Mouse (Mus musculus): Measurements from ENCODE around the gene Dpp8.
"Not testable (repeated sequence)": the region's sequence is repeated elsewhere in the genome, so short reads cannot be mapped to it uniquely, and the experiment has no call there.

The Dpp8 gene

DNA sequence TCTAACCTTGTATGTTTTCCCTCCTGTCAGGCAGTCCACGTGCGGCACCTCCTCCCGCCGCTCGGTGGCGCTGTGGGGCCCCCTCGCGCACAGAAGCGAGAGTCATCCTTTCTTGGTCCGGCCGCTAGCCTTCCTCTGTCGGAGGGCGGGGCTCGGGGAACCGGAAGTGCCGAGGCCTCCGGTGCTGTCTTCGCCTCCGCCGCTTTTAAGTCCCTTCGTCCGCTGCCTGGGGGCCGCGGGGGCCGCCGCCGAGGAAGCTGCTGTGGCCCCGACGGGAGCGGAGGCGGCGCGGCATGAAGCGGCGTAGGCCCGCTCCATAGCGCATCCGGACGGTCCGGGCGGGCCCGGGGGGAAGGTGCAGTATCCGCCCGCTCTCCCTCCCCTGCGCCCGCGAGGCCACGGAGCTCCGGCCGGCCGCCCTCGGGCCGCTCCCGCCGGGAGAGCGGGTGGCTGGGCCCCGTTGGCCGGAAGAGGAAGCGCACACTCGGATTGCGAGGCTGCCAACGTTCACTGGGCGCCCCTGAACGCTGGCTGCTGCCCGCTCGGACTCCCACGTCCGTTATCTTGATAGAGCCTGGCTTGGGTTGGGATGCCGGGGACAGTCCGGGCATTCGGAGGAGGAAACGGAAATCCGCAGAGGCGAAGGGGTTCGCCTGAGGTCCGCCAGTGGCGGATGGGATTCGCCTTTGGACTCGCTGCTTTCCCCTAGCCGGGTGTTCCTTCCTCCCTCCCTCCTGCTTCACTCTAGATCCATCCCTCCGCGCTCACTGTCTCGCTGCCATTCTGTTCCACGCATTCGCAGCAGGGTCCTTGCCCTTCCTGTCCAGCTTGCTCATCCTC is at the start of gene Dpp8:
Gene Dpp8, plus strand, starts transcription at position 146 of the 840 bp plus-strand sequence.
- DNase-seq, result peak; percentile 92

GRCm38 (mm10) chr9:64985037-64985794 is 47.0 kb upstream of the Dpp8 start:
- DNase-seq, result no peak

DNA sequence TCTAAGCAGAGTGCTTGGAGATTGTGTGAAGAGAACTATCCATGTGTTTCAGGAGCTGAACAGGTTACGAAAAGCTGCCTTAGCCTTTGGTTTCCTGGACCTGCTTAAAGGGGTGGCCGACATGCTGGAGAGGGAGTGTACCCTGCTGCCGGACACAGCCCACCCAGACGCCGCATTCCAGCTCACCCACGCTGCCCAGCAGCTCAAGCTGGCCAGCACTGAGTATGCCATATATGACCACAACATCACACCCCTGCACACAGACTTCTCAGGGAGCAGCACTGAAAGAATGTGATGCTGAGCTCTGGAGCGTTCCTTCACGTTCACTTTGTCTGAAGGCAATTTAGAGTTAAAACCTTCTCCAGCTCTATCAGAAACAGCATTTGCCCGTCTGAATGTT is 46.4 kb upstream of the Dpp8 start:
- DNase-seq, result no peak

DNA sequence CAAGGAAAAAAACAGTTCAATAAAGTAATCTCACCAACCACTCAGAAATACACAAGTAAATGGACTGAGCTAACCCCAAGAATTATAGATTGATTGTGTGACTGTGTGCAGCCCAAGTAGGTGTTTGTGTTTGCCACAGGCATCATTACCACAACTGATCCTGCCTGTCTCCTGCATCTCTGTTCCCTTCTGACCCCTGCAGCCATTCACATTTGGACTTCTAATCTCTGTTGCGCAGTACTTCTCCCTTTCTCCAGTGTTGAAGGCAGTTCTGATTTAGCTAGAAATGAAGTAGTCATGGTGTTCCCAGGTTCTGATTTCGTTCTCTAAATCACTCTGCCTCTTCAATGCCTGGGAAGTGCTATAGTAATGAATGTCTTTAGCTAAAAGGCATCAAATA is 44.6 kb upstream of the Dpp8 start:
- DNase-seq, result no peak

- DNase-seq, result no peak
These were observed 43.8 kb upstream of the Dpp8 start for GRCm38 (mm10) chr9:64988443-64988842.

GRCm38 (mm10) chr9:64990291-64990690 is 41.9 kb upstream of the Dpp8 start:
- DNase-seq, result no peak

DNA sequence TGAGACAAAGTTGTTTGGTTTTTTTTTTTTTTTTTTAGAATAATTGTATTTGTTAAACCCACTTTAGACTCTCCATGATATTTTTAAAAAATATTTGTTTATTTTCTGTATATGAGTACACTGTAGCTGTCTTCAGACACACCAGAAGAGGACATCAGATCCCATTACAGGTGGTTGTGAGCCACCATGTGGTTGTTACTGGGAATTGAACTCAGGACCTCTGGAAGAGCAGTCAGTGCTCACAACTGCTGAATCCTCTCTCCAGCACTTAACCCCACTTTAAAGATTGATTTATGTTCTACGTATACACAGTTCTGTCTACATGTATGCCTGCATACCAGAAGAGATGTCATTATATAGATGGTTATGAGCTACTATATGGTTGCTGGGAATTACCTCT is 36.8 kb upstream of the Dpp8 start:
- not testable (repeated sequence) for DNase-seq

GRCm38 (mm10) chr9:65001481-65001880 is 30.7 kb upstream of the Dpp8 start:
- no peak for DNase-seq

GRCm38 (mm10) chr9:65005737-65006136 is 26.5 kb upstream of the Dpp8 start:
- no peak for DNase-seq

GRCm38 (mm10) chr9:65010632-65011031 is 21.6 kb upstream of the Dpp8 start:
- DNase-seq, result no peak

- DNase-seq, result no peak
These were observed 20.9 kb upstream of the Dpp8 start for GRCm38 (mm10) chr9:65011304-65011703.

DNA sequence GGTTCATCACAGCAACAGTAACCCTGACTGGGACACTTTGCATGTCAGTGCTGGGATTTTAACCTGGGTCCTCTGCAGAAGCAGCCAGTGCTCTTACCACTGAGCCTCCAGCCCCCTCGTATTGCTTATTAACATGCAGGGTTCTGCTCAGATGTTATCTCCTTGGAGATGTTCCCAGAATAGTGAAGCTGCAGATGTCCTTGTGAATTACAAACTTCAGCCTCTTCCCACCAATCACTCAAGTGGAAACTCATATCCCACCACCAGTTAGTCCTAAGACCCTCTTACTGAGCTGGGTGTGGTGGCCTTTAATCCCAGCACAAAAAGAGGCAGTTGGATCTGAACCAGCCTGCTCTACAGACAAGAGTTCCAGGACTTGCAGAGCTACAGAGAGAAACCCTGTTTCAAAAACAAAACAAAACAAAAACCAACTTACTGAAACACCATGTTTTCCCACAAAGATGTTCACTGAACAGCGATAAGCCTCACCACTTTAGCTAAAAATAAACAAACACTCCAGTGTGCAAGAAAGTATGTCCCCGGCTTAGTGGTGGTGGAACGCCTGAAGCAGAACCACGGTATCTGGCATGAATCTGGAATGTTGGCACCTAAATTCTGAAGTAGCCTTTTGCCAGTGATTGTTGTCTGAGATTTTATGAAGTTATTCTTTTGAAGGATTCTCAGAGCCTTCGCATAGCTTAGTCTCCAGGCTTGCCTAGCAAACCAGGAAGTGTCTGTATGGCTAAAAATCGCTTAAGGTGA is 16.6 kb upstream of the Dpp8 start:
- DNase-seq, result no peak

GRCm38 (mm10) chr9:65016241-65016977 is 15.8 kb upstream of the Dpp8 start:
- no peak for DNase-seq

DNA sequence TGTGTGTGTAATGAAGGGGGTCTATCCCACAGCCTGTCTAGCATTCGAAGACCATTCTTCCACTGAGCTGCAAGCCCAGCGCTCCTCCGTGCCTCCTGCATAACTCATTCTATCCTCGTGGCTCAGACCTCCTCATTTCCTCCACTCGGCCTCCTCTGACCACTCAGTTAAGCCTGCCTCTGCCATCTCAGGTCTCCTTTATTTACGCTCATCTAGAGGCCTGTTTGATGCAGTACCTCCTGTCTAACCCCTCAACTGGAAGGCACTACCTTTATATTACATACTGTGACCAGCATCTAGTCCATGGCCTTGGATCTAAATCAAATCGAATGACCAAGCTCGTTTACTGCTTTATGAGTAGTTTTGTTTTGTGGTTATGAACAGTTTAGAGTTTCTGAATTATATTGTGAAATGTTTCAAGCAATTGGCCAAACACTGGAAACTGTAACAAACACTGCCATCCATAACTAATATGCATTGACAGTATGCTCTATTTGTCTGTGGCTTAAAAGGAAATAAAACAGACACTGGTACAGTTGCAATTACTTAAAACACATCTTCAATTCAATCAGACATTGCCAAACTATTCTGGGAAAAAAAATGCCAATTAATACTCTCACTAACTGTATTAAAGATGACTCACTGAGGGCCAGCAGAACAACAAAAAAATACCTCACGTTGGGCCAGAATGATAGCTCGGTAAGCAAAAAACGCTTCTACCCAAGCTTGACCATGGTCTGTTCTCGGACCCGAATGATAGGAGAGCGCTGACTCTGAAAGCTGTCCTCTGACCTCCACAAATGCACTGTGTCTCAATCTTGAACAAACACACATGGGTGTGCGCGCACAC is 15.0 kb upstream of the Dpp8 start:
- no peak for DNase-seq

GRCm38 (mm10) chr9:65017896-65018295 is 14.3 kb upstream of the Dpp8 start:
- no peak for DNase-seq

DNA sequence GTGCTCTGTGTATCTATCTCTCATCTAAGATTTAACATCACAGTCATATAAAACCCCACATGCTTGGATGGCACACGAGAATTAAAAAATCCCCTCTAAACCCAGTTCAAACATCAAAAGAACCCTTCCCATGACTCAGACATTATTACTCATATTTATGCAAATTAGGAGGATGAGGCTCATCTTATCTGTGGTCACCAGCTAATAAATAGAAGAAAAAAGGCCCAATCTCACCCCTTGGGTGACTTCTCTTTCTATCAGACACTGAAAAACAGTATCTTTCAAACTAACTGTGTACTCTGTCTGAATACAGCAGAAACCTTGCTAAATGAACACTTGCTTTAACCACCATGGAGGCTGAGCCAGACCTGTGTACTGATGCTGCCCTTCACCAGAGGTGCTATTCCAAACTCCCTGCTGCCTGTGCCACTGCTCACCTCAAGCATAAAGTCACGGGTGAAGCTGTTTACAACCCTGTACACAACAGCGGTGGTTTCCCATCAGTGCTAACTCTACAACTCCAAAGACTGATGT is 13.6 kb upstream of the Dpp8 start:
- no peak for DNase-seq

DNA sequence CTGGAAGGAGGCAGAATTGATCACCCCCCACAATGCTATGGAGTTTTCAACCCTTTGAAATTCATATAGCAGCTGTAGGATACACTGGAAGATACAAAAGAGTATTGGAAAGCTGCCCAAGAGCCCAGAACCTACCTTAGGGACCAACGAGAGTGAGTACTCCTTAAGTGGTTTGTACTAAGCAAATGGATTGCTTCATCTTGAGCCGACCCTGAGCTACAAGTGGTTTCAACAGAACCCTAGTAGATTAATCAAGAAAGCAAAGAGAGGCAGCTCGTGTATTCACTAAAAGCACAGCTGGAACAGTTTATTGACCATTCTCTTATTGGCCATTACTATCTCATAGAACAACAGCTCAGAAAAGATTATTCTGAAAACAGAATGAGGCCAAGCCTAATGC is 13.1 kb upstream of the Dpp8 start:
- no peak for DNase-seq

- DNase-seq, result no peak
These were observed 12.1 kb upstream of the Dpp8 start for GRCm38 (mm10) chr9:65020128-65020527.

DNA sequence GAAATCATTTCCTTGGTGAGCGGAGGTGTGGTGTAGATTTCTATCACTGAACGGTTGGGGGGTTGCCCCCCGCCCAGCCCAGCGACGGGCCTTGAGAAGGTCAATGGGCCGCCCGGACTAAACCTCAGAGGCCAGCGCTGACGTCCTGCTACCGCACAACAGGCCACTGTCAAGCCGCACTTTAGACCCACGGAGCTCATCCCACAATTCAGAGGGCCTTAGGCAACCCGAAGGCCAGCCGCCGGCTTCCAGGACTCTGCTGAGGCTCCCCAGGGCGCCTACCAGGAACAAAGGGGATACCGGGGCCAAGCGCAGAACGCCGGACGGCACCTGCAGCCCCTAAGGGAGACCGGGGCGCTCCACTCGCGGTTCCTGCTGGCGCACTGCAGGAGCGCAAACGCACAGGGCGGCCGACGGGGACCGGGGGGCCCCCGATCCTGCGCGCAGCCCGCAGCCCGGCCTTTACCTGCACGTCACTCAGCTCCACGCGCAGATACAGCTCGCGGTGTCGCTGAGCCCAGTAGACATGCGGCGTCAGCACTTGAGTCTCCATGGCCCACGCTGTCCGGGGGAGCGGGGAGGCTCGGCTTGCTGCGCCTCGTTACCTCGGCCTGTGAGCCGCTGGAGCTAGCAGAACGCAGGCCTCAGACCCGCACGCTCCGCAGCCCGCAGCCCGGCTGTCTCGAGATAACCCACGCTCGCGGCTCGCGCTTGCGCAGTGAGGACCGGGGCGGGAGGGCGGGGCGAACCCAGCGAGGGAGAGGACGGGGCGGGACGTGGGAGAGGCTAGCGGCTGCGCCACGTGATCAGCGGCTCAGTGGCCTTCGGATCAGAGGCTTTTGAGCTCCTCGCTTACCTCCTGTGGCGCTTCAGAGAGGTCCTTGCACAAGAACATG is 11.0 kb upstream of the Dpp8 start, which contains the start of gene Hacd3:
Gene Hacd3, minus strand, starts transcription at position 703 of the 896 bp plus-strand sequence.
- peak; percentile 86 for DNase-seq

- DNase-seq, result no peak
These were observed 10.2 kb upstream of the Dpp8 start for GRCm38 (mm10) chr9:65021887-65022579.
